Mouse (Mus musculus) E14TG2a.4 (cell line): Measurements from ENCODE around the gene Vgll4.

ENCODE experiments used
- H3K27me3 ChIP-seq: 2 replicates; pipeline ENCODE4 v1.6.1; 2014; ENCODE audit warnings: low read length, control low read depth; ENCODE audit not compliant: insufficient read depth
- H3K36me3 ChIP-seq: 2 replicates; pipeline ENCODE4 v1.6.1; 2014; ENCODE audit warnings: low read length, control low read depth; ENCODE audit not compliant: insufficient read depth
- H3K4me1 ChIP-seq: replicated peaks from 2 replicates; pipeline ENCODE4 v1.6.1; 2014; ENCODE audit warnings: low read depth, low read length, control low read depth
- H3K4me3 ChIP-seq: replicated peaks from 2 replicates; pipeline ENCODE4 v1.5.1; 2014; ENCODE audit warnings: mild to moderate bottlenecking, low read length
- H3K9me3 ChIP-seq: 2 replicates; pipeline ENCODE4 v1.6.1; 2014; ENCODE audit warnings: low read length, control low read depth
- CTCF ChIP-seq: conservative IDR thresholded peaks from 2 replicates; pipeline ENCODE4 v1.5.1; 2014; ENCODE audit warnings: low read length
- NANOG ChIP-seq: IDR thresholded peaks from 2 replicates; pipeline ENCODE4 v1.6.1; 2014; ENCODE audit warnings: borderline replicate concordance, low read length, mixed read lengths
- POU5F1 ChIP-seq: IDR thresholded peaks from 2 replicates; pipeline ENCODE4 v1.6.1; 2014; ENCODE audit warnings: low read length, borderline replicate concordance

The Vgll4 gene

DNA sequence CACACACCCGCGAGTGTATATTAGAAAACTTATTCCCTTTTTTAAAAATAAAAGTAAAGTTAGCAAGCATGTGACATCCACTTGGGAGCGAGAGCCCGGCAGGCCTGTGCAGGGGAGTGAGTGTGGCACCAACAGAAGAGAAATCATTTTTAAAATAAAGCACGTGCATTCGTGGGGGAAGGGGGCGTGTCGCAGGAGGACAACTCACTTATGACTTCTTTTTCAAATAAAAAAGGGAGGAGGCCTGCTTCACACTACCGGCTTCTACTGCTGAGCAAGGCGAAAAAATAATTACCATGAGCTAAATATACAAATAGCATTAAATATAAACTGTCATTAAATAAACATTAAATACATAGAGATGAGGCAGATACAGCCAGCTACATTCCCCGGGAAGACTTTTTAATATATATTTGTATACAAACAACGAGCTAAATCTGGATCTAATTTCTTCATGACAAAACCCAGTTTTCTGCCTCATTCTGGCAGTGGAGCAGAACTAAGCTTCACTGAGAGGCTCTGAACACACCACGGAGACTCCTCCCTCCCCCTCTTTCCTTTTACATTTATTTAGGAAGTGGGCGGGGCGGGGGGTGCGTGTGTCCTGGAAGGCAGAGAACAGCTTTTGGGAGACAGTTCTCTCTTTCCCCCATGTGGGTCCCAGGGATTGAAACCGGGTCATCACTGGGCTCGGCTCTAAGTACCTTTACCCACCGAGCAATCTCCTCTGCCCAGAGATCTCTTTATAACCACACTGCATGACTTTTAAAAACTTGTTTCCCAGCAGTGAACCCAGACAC, 53.7 kb downstream of the Vgll4 start:
- TF ChIP-seq NANOG (no peak), CTCF (no peak), POU5F1 (no peak)
- no peaks in the 10 kb centered on the region for H3K9me3 ChIP-seq

DNA sequence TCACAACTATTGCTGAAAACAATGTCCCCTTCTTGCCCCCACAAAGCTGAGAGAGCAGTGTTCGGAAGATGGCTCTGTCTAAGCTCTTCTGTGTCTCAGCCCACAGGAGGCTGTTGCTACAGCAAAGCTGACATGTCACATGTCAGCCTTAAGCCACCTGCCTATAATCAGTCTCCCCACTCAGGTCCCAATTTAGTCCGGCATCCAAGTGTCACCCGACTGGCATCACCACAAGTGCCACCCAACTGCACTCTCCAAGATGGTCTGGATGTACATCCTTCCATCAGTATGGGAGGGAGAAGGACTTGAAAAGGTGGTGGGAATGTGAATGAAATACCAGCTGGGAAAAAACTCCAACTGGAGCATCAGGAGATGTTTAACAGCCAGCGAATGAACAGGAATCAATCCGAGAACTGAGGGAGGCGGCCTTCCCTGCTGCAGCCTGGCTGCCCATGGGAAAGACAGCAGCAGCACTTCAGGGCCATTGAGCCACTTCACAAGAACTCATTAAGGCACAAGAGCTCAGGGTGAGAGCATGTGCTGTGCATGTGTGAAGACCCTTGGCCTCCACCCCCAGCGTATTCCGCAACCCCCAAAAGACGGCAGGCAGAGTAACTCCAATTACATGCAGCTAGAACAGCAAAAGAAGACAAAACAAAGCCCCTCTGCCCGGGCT, 55.6 kb downstream of the Vgll4 start:
- Histone ChIP-seq H3K9me3 (no peaks in the 10 kb centered on the region), H3K4me1 (peaks cover 47% of the 10 kb centered on the region), H3K4me3 (no peak overlapping the region), H3K36me3 (no peaks in the 10 kb centered on the region), H3K27me3 (0 out of 2 replicates have a peak, but pooled peaks cover 2% of the 10 kb centered on the region)
- TF ChIP-seq NANOG (no peak), CTCF (no peak), POU5F1 (no peak)

More for the DNA sequence above, 53.7 kb downstream of the Vgll4 start:
- peaks cover 47% of the 10 kb centered on the region for H3K4me1 ChIP-seq
- no peaks in the 10 kb centered on the region for H3K36me3 ChIP-seq
- H3K27me3 ChIP-seq = 0 out of 2 replicates have a peak, but pooled peaks cover 2% of the 10 kb centered on the region
- no peak overlapping the region; the same call in 1 of the 2 replicates for H3K4me3 ChIP-seq

DNA sequence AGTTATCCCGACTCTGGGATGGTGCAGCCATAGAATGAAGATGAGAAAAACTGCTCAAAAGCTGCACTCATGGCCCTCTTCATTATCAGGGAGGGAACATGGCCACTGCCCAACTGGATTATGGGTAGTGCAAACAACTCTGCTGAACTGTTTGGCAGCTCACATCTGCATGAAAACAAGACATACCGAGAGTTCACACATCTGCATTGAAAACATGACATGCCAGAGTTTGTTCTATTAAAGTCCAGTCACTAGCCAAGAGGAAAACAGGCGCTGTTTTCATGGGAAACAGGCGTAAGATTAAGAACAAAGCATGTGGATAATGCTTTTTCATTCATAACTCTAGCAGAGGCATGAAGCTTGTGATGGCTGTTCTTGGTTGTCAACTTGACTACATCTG, 56.7 kb downstream of the Vgll4 start:
- Histone ChIP-seq H3K27me3 (no peaks in the 10 kb centered on the region), H3K4me3 (no peak overlapping the region), H3K4me1 (peaks cover 44% of the 10 kb centered on the region), H3K36me3 (no peaks in the 10 kb centered on the region), H3K9me3 (no peaks in the 10 kb centered on the region)
- no peak for TF ChIP-seq POU5F1
- TF ChIP-seq NANOG = no peak
- no peak for TF ChIP-seq CTCF

DNA sequence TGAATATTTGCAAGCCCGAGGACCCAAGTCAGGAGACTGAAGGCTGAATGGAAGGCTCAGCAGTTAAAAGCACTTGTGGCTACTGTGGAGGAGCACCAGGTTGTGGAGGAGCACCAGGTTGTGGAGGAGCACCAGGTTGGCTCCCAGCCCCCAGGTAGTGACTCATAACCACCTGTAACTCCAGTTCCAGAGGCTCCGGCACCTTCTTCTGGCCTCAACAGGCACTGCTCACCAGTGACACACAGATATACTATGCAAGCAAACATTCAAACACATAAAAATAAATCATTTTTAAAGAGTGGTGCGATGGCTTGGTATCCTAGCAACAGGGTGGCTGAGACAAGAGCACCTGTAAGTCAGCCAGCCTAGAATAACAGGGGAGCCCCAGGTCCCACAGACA, 58.3 kb downstream of the Vgll4 start:
- Histone ChIP-seq H3K4me1 (peaks cover 30% of the 10 kb centered on the region), H3K36me3 (no peaks in the 10 kb centered on the region), H3K9me3 (no peaks in the 10 kb centered on the region), H3K27me3 (no peaks in the 10 kb centered on the region), H3K4me3 (no peak overlapping the region)
- no peak for TF ChIP-seq NANOG

DNA sequence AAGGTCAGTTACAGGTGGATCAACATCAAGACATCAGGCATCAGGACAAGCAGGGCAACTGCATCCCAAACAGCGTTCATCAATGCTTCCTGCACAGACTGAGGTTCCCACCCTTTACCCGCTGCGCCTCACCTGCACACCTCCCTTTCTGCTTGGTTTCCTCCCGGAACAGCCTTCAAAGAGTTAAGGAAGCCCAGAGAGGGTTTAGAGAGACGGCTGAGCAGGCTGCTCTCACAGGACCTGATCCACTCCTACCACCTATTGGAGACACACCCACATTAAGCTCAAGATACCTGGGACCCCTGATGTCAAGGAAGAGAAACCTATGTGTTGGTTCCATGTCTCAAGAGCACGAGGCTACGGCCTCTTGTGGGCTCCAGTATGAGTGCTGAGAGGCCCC, 60.0 kb downstream of the Vgll4 start:
- H3K36me3 ChIP-seq = no peaks in the 10 kb centered on the region
- H3K4me1 ChIP-seq = peaks cover 22% of the 10 kb centered on the region
- no peaks in the 10 kb centered on the region for H3K27me3 ChIP-seq
- H3K4me3 ChIP-seq = no peak overlapping the region
- H3K9me3 ChIP-seq = no peaks in the 10 kb centered on the region
- no peak for TF ChIP-seq NANOG
- no peak for TF ChIP-seq CTCF
- no peak for TF ChIP-seq POU5F1

DNA sequence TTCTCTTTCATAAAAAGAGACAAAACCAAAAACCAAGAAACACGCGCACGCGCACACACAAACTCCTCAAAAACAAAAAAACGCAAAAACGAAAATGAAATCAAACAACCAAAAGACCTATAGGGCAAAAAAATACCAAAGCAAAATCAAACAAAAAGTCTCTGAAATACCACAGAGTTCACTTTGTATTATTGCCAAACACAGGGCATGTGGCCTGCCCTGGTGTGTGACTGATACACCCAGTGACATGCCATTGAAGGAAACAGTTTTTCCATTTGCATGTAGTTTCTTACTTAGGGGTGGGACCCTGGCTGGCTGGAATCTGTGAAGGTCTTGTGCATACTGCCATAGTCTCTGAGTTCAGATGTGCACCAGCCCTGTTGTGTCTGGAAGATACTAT, 62.3 kb downstream of the Vgll4 start:
- no peak overlapping the region for H3K4me3 ChIP-seq
- TF ChIP-seq POU5F1 (no peak), NANOG (no peak), CTCF (no peak)
- no peaks in the 10 kb centered on the region for H3K36me3 ChIP-seq

DNA sequence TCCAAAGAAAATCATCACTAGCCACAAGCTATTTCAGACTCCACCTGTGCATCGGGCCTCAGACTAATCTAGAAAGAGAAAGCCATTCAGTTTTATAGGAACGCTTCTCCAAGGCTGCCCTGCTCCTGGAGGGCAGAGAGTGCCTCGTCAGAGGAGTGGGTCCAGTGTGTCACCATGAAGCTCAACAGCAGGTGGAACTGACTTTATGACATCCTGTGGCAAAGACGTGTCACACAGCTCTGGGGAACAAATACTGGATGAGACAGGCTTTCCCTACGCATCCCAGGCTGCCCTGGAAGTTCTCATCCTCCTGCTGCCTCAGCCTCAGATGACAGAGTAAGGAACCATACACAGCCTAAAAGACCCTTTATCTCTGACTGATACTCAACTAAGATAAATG, 63.6 kb downstream of the Vgll4 start:
- Histone ChIP-seq H3K9me3 (no peaks in the 10 kb centered on the region), H3K4me1 (peaks cover 9% of the 10 kb centered on the region), H3K36me3 (no peaks in the 10 kb centered on the region), H3K4me3 (no peak overlapping the region), H3K27me3 (0 out of 2 replicates have a peak, but pooled peaks cover 3% of the 10 kb centered on the region)
- TF ChIP-seq POU5F1 (no peak), NANOG (no peak)

More for the DNA sequence above, 62.3 kb downstream of the Vgll4 start:
- peaks cover 3% of the 10 kb centered on the region; the same call in 1 of the 2 replicates for H3K4me1 ChIP-seq
- 0 out of 2 replicates have a peak, but pooled peaks cover 3% of the 10 kb centered on the region for H3K27me3 ChIP-seq
- no peaks in the 10 kb centered on the region for H3K9me3 ChIP-seq

DNA sequence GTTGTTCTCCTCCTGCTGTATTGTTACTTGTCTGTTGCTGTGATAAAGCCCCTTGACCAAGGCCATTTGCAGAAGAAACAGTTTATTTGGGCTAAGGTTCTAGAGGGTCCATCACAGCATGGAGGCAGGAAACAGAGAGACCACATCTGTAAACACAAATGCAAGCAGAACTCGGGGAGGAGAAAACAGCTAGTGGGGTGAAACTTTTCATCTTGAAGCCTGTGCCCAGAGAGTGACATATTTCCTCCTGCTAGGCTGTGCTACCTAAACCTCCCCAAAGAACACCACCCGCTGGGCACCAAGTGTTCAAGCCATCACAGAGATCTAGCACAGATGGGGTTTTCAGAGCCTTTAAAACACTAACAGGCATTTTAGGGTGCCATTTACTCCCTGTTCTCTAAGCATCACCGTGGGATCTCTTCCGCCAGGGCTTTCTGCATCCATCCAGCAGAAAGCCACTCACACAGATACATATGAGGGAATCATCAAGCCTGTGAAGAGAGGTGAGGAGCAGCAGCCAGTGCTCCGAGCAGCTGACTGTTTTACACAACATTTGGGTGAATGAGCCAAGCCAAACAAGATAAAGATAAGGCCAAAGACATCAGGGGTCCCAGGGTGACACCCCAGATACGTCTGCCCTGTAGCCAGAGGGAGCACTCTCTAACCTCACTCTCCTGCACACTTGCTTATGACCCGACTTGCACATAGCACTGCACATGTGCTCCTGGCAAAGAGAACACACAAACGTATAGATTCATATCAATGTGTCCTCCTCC, 64.4 kb downstream of the Vgll4 start:
- no peaks in the 10 kb centered on the region for H3K9me3 ChIP-seq
- H3K4me1 ChIP-seq = peaks cover 13% of the 10 kb centered on the region
- TF ChIP-seq POU5F1 (no peak), CTCF (no peak), NANOG (no peak)
- H3K27me3 ChIP-seq = 0 out of 2 replicates have a peak, but pooled peaks cover 3% of the 10 kb centered on the region
- no peak overlapping the region for H3K4me3 ChIP-seq
- no peaks in the 10 kb centered on the region for H3K36me3 ChIP-seq
